Mouse (Mus musculus): ENCODE results near the gene Trappc10.

- TF ChIP-seq POLR2A (IDR thresholded peaks at IDR 0.05; ENCODE audit: control insufficient read depth, extremely low read depth, insufficient read depth, low read length, poor library complexity) (no peak), CTCF (IDR thresholded peaks at IDR 0.05; ENCODE audit: borderline replicate concordance, control insufficient read depth, extremely low read depth, insufficient read depth, low read length, poor library complexity) (no peak)
These were observed 43.7 kb upstream of the Trappc10 start for GRCm38 (mm10) chr10:78288135-78288534.

Data from thymus, adult 2 months (tissue).